Mouse (Mus musculus) neural tube, embryonic 11.5 days (tissue): ENCODE measurements at regions not wholly inside any gene's neighbourhood (a gene's known extent, or its start where the extent isn't known, plus 50 kb on each side); places are given as distances from the start of the nearest gene placed in this dataset.

Source experiments
- ATAC-seq: fragments of 200-750 bp; cut with Nextera tagmentation; 2 replicates; pipeline ENCODE4 v1.8.0; 2017; ENCODE audit warnings: moderate number of reproducible peaks, mild to moderate bottlenecking, moderate TSS enrichment, moderate library complexity; ENCODE audit not compliant: insufficient read depth, low FRiP score, low TSS enrichment
- DNase-seq: peaks from one replicate; pipeline ENCODE4 v3.0.0-alpha.2; 2015; ENCODE audit warnings: low spot score
- H3K27ac ChIP-seq: fragments of 300-500 bp; sonication (generic); 2 replicates; pipeline ENCODE4 v1.5.1; 2014; ENCODE audit warnings: low read depth, mild to moderate bottlenecking, low read length
- H3K27me3 ChIP-seq: fragments of 300-500 bp; sonication (generic); 2 replicates; pipeline ENCODE4 v1.6.1; 2014; ENCODE audit warnings: mild to moderate bottlenecking, low read length, mixed read lengths; ENCODE audit not compliant: control insufficient read depth, insufficient read depth
- H3K36me3 ChIP-seq: fragments of 300-500 bp; sonication (generic); 2 replicates; pipeline ENCODE4 v1.6.1; 2014; ENCODE audit warnings: mild to moderate bottlenecking, low read length, moderate library complexity, mixed read lengths; ENCODE audit not compliant: control insufficient read depth, insufficient read depth
- H3K4me1 ChIP-seq: fragments of 300-500 bp; sonication (generic); 2 replicates; pipeline ENCODE4 v1.6.1; 2014; ENCODE audit warnings: low read length, mixed read lengths; ENCODE audit not compliant: control insufficient read depth, insufficient read depth
- H3K4me2 ChIP-seq: fragments of 300-500 bp; sonication (generic); 2 replicates; pipeline ENCODE4 v1.6.1; 2014; ENCODE audit warnings: low read depth, mild to moderate bottlenecking, moderate library complexity
- H3K4me3 ChIP-seq: fragments of 300-500 bp; sonication (generic); 2 replicates; pipeline ENCODE4 v1.5.1; 2014; ENCODE audit warnings: low read depth, low read length
- H3K9ac ChIP-seq: fragments of 300-500 bp; sonication (generic); 2 replicates; pipeline ENCODE4 v1.6.1; 2014; ENCODE audit warnings: mild to moderate bottlenecking, low read length
- H3K9me3 ChIP-seq: fragments of 300-500 bp; sonication (generic); 2 replicates; pipeline ENCODE4 v1.6.1; 2016; ENCODE audit warnings: low read length; ENCODE audit not compliant: control insufficient read depth
- WGBS: fragments of 180-500 bp; shearing (Covaris S2); extraction: QIAGEN DNeasy Blood & Tissue Kit; methylation state at CpG from one replicate; pipeline ENCODE4 v1.1.7; 2014; 5-methylcytosine and 5-hydroxymethylcytosine counted together

GRCm38 (mm10) chr5:39144225-39144624, 267.6 kb upstream of the Clnk start:
- H3K4me3 ChIP-seq = no peak overlapping the region
- no peaks in the 10 kb centered on the region for H3K27me3 ChIP-seq
- WGBS = 89% methylated on average over 10 of the region's 10 CpGs
- DNase-seq (no peak), ATAC-seq (no peak)
- no peak overlapping the region for H3K9ac ChIP-seq
- H3K9me3 ChIP-seq = no peaks in the 10 kb centered on the region
- H3K36me3 ChIP-seq = no peaks in the 10 kb centered on the region
- no peak overlapping the region for H3K27ac ChIP-seq
- no peak overlapping the region for H3K4me2 ChIP-seq
- H3K4me1 ChIP-seq = no peaks in the 10 kb centered on the region

DNA sequence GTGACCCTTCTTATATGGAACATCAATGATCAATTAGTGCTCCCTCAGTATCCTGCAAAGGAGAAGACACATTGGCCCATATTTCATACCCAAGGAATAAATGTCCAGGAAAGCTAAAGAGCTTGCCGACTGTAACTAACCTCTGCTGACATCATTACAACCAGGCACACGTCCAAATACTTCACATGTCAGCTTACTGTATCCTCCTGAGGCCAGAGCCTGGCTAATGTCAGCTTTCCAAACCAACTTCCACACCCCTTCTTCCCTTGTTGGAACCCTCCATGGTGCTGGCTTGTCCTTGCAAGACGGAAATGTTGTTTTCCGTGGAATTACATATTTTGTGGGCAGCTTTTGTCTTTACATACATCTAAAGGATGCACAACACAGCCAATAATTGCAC, 267.0 kb upstream of the Clnk start:
- no peak overlapping the region for H3K4me3 ChIP-seq
- H3K9ac ChIP-seq = no peak overlapping the region
- ATAC-seq = no peak
- H3K9me3 ChIP-seq = no peaks in the 10 kb centered on the region
- H3K27ac ChIP-seq = no peak overlapping the region
- H3K4me2 ChIP-seq = no peak overlapping the region
- DNase-seq = no peak
- no peaks in the 10 kb centered on the region for H3K36me3 ChIP-seq
- H3K4me1 ChIP-seq = no peaks in the 10 kb centered on the region
- 78% methylated on average over 4 of the region's 4 CpGs for WGBS
- no peaks in the 10 kb centered on the region for H3K27me3 ChIP-seq

GRCm38 (mm10) chr5:39138375-39138774, 261.8 kb upstream of the Clnk start:
- no peak for ATAC-seq
- DNase-seq = no peak
- Histone ChIP-seq H3K27ac (no peak overlapping the region), H3K4me3 (no peak overlapping the region), H3K9ac (no peak overlapping the region), H3K27me3 (no peaks in the 10 kb centered on the region), H3K4me2 (no peak overlapping the region), H3K4me1 (no peaks in the 10 kb centered on the region), H3K9me3 (no peaks in the 10 kb centered on the region), H3K36me3 (no peaks in the 10 kb centered on the region)
- 92% methylated on average over 3 of the region's 3 CpGs for WGBS

GRCm38 (mm10) chr5:39128931-39129330, 252.3 kb upstream of the Clnk start:
- Histone ChIP-seq H3K4me1 (no peaks in the 10 kb centered on the region), H3K9ac (no peak overlapping the region), H3K36me3 (no peaks in the 10 kb centered on the region), H3K4me3 (no peak overlapping the region), H3K27me3 (no peaks in the 10 kb centered on the region), H3K9me3 (no peaks in the 10 kb centered on the region), H3K27ac (no peak overlapping the region), H3K4me2 (no peak overlapping the region)
- no peak for DNase-seq
- ATAC-seq = no peak

- H3K9me3 ChIP-seq = no peaks in the 10 kb centered on the region
Measured at GRCm38 (mm10) chr5:39126833-39127232, 250.2 kb upstream of the Clnk start.

GRCm38 (mm10) chr5:39126270-39126691, 249.7 kb upstream of the Clnk start:
- no peaks in the 10 kb centered on the region for H3K9me3 ChIP-seq
- 93% methylated on average over 2 of the region's 2 CpGs for WGBS
- ATAC-seq (no peak), DNase-seq (no peak)
- no peak overlapping the region for H3K4me2 ChIP-seq
- H3K36me3 ChIP-seq = no peaks in the 10 kb centered on the region
- H3K27me3 ChIP-seq = no peaks in the 10 kb centered on the region
- no peak overlapping the region for H3K27ac ChIP-seq
- H3K9ac ChIP-seq = no peak overlapping the region
- H3K4me3 ChIP-seq = no peak overlapping the region
- H3K4me1 ChIP-seq = no peaks in the 10 kb centered on the region

More at GRCm38 (mm10) chr5:39126833-39127232, 250.2 kb upstream of the Clnk start:
- Histone ChIP-seq H3K9ac (no peak overlapping the region), H3K27ac (no peak overlapping the region), H3K4me2 (no peak overlapping the region), H3K4me3 (no peak overlapping the region), H3K36me3 (no peaks in the 10 kb centered on the region), H3K27me3 (no peaks in the 10 kb centered on the region), H3K4me1 (no peaks in the 10 kb centered on the region)
- DNase-seq (no peak), ATAC-seq (no peak)
- WGBS = 91% methylated on average over 4 of the region's 4 CpGs

- ATAC-seq (no peak), DNase-seq (no peak)
- H3K9me3 ChIP-seq = no peaks in the 10 kb centered on the region
- H3K27ac ChIP-seq = no peak overlapping the region
- no peak overlapping the region for H3K9ac ChIP-seq
- H3K27me3 ChIP-seq = no peaks in the 10 kb centered on the region
- no peak overlapping the region for H3K4me2 ChIP-seq
- H3K4me1 ChIP-seq = no peaks in the 10 kb centered on the region
- H3K4me3 ChIP-seq = no peak overlapping the region
- H3K36me3 ChIP-seq = no peaks in the 10 kb centered on the region
- 83% methylated on average over 1 of the region's 1 CpGs for WGBS
Measured at GRCm38 (mm10) chr5:39110336-39110735, 233.7 kb upstream of the Clnk start.

- 76% methylated on average over 3 of the region's 3 CpGs for WGBS
Measured at GRCm38 (mm10) chr5:39109526-39109925, 232.9 kb upstream of the Clnk start.

GRCm38 (mm10) chr5:39099113-39099512, 222.5 kb upstream of the Clnk start:
- WGBS = 61% methylated on average over 5 of the region's 5 CpGs
- H3K36me3 ChIP-seq = no peaks in the 10 kb centered on the region

More at GRCm38 (mm10) chr5:39109526-39109925, 232.9 kb upstream of the Clnk start:
- Histone ChIP-seq H3K9ac (no peak overlapping the region), H3K9me3 (no peaks in the 10 kb centered on the region), H3K4me1 (no peaks in the 10 kb centered on the region), H3K4me3 (no peak overlapping the region), H3K27me3 (no peaks in the 10 kb centered on the region), H3K27ac (no peak overlapping the region), H3K36me3 (no peaks in the 10 kb centered on the region), H3K4me2 (no peak overlapping the region)
- no peak for DNase-seq
- no peak for ATAC-seq

More at GRCm38 (mm10) chr5:39099113-39099512, 222.5 kb upstream of the Clnk start:
- no peak overlapping the region for H3K9ac ChIP-seq
- H3K4me2 ChIP-seq = no peak overlapping the region
- H3K27me3 ChIP-seq = no peaks in the 10 kb centered on the region
- H3K4me1 ChIP-seq = no peaks in the 10 kb centered on the region
- ATAC-seq (no peak), DNase-seq (no peak)
- H3K4me3 ChIP-seq = no peak overlapping the region
- no peak overlapping the region for H3K27ac ChIP-seq
- H3K9me3 ChIP-seq = no peaks in the 10 kb centered on the region
